Mouse (Mus musculus) B cell, adult 2 months (primary cell): ENCODE data around the gene Tmem160.

Experiments
- DNase-seq, 2 experiments: peaks; one replicate each; pipeline ENCODE4 v3.0.0; 2022

The Tmem160 gene

DNA sequence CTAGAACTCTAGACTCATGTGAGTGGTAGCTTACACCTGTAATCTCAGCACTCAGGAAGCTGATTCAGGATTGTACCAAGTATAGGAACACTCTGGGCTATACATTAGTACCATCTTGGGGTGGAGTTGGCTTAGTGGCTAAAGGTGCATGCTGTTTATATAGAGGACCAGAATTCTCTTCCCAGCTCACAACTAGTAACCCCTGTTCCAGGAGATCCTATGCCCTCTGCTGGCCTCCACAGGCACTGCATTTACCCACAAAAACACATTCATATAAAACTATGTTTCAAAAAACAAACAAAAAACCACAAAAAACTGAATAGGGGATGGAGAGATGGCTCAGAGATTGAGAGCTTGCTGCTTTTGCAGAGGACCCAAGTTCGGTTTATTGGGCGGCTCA is 40.8 kb downstream of the Tmem160 start:
- DNase-seq = peak; percentile 65 to 70

DNA sequence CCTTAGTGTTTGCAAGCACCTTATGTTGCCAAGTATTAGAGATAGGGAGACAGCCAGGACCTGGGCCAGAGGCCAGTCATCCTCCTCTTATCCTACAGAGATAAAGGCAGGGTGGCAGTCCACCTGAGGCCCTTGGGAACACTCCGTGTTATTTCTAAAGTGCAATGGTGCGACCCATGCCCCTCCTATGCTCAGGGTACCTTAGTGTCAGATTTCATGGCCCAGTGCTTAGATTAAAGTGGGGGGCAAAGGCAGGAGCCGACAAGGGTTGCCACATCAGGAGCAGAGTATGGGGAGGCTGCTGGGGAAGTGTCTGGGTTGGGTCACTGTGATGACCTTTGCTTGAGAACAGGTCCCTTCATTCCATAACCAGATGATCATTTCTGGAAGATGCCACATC is 43.7 kb downstream of the Tmem160 start:
- no peak for DNase-seq

DNA sequence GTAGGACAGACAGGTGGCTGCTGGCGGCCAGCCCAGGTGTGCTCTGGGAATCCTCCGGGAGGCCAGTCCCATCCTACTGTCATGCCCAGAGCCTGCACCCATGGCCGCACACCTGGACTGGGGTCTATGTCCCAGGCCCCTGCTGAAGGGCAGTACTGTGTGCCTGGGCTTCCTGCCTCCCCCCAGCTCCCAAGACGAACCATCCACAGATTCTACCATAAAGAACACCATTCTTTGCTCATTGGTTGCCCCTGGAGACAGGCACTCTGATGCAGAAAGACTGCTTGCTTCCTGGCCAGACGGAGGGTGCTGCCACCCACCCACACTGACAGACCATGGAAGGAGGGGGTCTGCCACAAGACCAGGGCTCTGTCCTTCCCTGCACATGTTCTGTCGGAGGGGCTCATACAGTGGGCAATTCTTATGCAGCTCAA is 47.1 kb downstream of the Tmem160 start:
- DNase-seq = no peak

DNA sequence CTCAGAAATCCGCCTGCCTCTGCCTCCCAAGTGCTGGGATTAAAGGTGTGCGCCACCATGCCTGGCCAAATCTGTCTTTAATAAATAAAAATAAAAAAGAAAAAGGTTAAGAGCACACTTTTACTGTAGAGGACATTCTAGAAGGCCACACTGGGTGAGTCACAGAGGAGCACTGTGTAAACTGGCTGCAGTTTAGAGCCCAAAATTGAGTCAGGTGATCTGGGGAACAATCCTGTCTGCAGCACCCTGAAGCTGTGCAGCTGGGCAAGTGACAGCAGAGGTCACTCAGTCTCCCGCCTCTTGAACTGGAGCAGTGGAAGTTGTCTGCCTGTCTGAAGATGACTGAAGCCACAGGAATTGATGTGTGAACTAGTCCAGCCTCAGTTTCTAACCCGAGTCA is 49.0 kb downstream of the Tmem160 start:
- DNase-seq = no peak

DNA sequence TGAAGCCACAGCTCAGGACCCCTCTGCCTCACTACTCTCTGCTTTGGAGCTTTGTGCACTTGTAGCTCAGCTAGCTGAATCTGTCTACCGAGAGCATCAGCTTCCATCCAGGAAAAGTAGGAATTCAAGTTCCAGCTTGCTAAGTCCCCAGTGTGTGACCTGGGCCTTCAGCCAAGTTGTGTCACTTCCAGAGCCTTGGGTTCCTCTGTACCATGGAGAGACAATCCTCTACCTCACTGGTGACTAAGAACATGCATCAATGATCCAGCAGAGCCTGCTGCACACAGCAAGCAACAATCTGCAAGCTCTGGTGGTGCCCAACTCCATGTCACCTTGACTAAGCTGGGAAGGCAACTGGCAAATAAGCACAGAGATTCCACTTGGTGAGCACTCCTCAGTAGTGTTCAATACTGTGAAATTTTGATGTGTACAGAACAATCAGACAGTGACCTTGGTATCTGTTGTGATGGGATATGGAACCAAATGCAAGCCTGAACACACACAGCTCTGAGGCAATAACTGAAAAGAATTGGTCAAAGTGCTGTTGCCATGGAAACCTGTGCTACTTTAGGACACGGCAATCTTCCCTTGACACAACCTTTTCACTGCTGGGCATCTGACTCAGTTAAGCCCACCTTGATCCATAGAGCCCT is 52.1 kb downstream of the Tmem160 start:
- DNase-seq = no peak
